Mouse (Mus musculus): ENCODE results near the gene Sertad1. TPM values are rescaled to one million over a fixed set of nuclear protein-coding genes. Genes with fewer than 3 reads are reported as not detected.

Sertad1 gene
- polyA plus RNA-seq, 1 experiment = 50.7 TPM

GRCm38 (mm10) chr7:27449256-27449862 is 37.4 kb upstream of the Sertad1 start:
- WGBS = 62% methylated on average over 10 of the region's 10 CpGs
- H3K4me3 ChIP-seq (replicated peaks; ENCODE audit: extremely low read depth, low read depth, low read length) = no peak overlapping the region
- DNase-seq = peak; percentile 67
- TF ChIP-seq POLR2A (IDR thresholded peaks at IDR 0.05; ENCODE audit: borderline replicate concordance, extremely low read depth, low read depth, low read length) = no peak
- TF ChIP-seq CTCF (IDR thresholded peaks at IDR 0.05; ENCODE audit: insufficient read depth, low read length) = peak; percentile 59
- peaks cover 9% of the 10 kb centered on the region; the same call in 1 of the 2 replicates for H3K4me1 ChIP-seq (ENCODE audit: control insufficient read depth, insufficient read depth, low read length)

GRCm38 (mm10) chr7:27451359-27451758 is 35.4 kb upstream of the Sertad1 start:
- no peak for DNase-seq
- TF ChIP-seq CTCF (IDR thresholded peaks at IDR 0.05; ENCODE audit: insufficient read depth, low read length) = no peak
- WGBS = 85% methylated on average over 2 of the region's 2 CpGs

GRCm38 (mm10) chr7:27452206-27452770 is 34.4 kb upstream of the Sertad1 start:
- TF ChIP-seq CTCF (IDR thresholded peaks at IDR 0.05; ENCODE audit: insufficient read depth, low read length) (no peak), POLR2A (IDR thresholded peaks at IDR 0.05; ENCODE audit: borderline replicate concordance, extremely low read depth, low read depth, low read length) (no peak)
- 62% methylated on average over 13 of the region's 13 CpGs for WGBS

More at GRCm38 (mm10) chr7:27451359-27451758, 35.4 kb upstream of the Sertad1 start:
- no peak overlapping the region for H3K4me3 ChIP-seq (replicated peaks; ENCODE audit: extremely low read depth, low read depth, low read length)
- H3K4me1 ChIP-seq (ENCODE audit: control insufficient read depth, insufficient read depth, low read length) = peaks cover 9% of the 10 kb centered on the region; the same call in 1 of the 2 replicates

DNA sequence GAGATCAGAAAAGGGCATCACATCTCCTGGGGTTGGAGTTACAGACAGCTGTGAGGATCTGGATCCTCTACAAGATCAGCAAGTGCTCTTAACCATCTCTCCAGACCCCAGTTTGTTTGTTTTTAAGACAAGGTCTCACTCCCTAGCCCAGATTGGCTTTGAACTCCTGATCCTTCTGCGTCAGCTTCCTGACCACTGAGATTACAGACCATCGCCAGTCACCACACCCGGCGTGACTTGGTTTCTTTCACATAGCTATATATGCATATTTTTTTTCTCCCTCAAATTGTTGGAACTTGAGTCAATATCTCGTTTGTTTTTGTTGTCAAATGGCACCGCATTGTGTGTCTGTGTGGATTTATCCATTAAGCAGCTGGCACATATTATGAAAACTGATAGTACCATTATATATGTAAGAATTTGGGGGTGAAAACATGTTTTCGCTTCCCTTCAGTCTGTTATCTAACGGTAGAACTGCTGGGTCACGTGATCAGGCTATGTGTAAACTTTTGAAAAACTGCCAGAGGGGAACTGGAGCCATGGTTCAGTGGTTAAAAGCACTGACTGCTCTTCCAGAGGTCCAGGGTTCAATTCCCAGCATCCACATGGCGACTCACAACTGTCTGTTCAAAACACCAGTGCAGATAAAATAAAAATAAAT is 32.1 kb upstream of the Sertad1 start:
- 60% methylated on average over 10 of the region's 10 CpGs for WGBS
- no peak for DNase-seq
- Histone ChIP-seq H3K4me3 (replicated peaks; ENCODE audit: extremely low read depth, low read depth, low read length) (no peak overlapping the region), H3K4me1 (ENCODE audit: control insufficient read depth, insufficient read depth, low read length) (no peaks in the 10 kb centered on the region)
- no peak for TF ChIP-seq POLR2A (IDR thresholded peaks at IDR 0.05; ENCODE audit: borderline replicate concordance, extremely low read depth, low read depth, low read length)
- TF ChIP-seq CTCF (IDR thresholded peaks at IDR 0.05; ENCODE audit: insufficient read depth, low read length) = no peak

More at GRCm38 (mm10) chr7:27452206-27452770, 34.4 kb upstream of the Sertad1 start:
- Histone ChIP-seq H3K4me1 (ENCODE audit: control insufficient read depth, insufficient read depth, low read length) (peaks cover 3% of the 10 kb centered on the region; the same call in 1 of the 2 replicates), H3K4me3 (replicated peaks; ENCODE audit: extremely low read depth, low read depth, low read length) (no peak overlapping the region)
- DNase-seq = no peak

DNA sequence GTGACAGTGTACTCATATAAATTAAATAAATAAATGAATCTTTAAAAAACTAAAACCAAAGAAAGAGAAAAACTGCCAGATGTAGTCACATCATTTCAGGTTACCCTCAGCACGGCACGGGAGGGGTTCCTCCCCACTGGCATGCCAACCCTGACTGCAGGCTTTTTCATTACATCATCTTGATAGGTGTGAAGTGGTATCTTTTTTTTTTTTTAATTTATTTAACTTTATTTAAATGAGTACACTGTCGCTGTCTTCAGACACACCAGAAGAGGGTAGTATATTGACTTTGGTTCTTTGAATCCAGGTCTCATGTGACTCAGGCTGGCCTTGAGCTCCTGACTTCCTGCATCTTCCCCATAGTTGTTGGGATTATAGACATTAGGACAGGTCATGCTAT is 31.4 kb upstream of the Sertad1 start:
- Histone ChIP-seq H3K4me1 (ENCODE audit: control insufficient read depth, insufficient read depth, low read length) (no peaks in the 10 kb centered on the region), H3K4me3 (replicated peaks; ENCODE audit: extremely low read depth, low read depth, low read length) (no peak overlapping the region)
- no peak for TF ChIP-seq CTCF (IDR thresholded peaks at IDR 0.05; ENCODE audit: insufficient read depth, low read length)
- TF ChIP-seq POLR2A (IDR thresholded peaks at IDR 0.05; ENCODE audit: borderline replicate concordance, extremely low read depth, low read depth, low read length) = no peak
- WGBS = 87% methylated on average over 3 of the region's 3 CpGs
- no peak for DNase-seq

DNA sequence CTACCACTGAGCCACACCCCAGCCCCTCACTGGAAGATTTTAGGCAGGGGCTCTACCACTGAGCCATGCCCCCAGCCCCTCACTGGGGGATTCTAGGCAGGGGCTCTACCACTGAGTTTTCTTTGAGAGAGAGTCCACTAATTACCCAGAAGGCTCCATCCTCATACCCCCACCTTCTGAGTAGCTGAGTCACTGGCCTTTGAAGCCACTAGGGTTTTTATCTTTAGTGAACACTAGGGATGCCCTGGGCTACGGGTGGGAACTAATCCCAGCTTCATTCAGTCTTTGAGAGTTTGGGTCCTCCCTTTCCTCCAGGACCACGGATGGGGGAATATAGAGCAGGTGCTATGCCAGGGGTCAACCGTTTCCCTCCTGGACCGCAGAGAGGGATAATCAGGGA is 28.1 kb upstream of the Sertad1 start:
- TF ChIP-seq POLR2A (IDR thresholded peaks at IDR 0.05; ENCODE audit: borderline replicate concordance, extremely low read depth, low read depth, low read length) = no peak
- no peaks in the 10 kb centered on the region for H3K4me1 ChIP-seq (ENCODE audit: control insufficient read depth, insufficient read depth, low read length)
- no peak overlapping the region for H3K4me3 ChIP-seq (replicated peaks; ENCODE audit: extremely low read depth, low read depth, low read length)
- DNase-seq = no peak
- 90% methylated on average over 4 of the region's 4 CpGs for WGBS

GRCm38 (mm10) chr7:27459640-27460039 is 27.1 kb upstream of the Sertad1 start:
- Histone ChIP-seq H3K4me3 (replicated peaks; ENCODE audit: extremely low read depth, low read depth, low read length) (no peak overlapping the region), H3K4me1 (ENCODE audit: control insufficient read depth, insufficient read depth, low read length) (no peaks in the 10 kb centered on the region)
- no peak for DNase-seq
- 85% methylated on average over 5 of the region's 5 CpGs for WGBS
- no peak for TF ChIP-seq POLR2A (IDR thresholded peaks at IDR 0.05; ENCODE audit: borderline replicate concordance, extremely low read depth, low read depth, low read length)

- no peak for TF ChIP-seq CTCF (IDR thresholded peaks at IDR 0.05; ENCODE audit: insufficient read depth, low read length)
- no peak for TF ChIP-seq POLR2A (IDR thresholded peaks at IDR 0.05; ENCODE audit: borderline replicate concordance, extremely low read depth, low read depth, low read length)
- WGBS = 64% methylated on average over 6 of the region's 6 CpGs
- Histone ChIP-seq H3K4me3 (replicated peaks; ENCODE audit: extremely low read depth, low read depth, low read length) (no peak overlapping the region), H3K4me1 (ENCODE audit: control insufficient read depth, insufficient read depth, low read length) (no peaks in the 10 kb centered on the region)
- no peak for DNase-seq
Observed at GRCm38 (mm10) chr7:27460477-27460876, 26.2 kb upstream of the Sertad1 start.

DNA sequence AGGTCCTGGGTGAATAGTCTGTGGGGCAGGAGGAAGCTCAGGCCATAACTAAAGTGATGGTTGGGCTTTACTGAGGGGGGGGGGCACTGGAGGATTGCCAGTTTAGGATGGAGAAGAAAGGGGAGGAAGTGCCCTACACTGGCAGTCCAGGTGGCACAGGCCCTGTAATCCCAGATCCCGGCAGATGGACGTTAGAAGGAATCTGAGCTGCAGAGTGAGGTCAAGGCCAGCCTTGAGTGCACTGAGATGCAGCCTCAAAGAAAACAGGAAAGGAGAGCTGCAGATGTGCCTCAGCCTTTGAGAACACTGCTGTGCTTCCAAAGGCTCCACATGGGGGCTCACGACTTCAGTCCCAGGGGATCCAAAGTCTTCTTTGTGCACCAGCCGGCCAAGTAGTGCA is 19.1 kb upstream of the Sertad1 start:
- no peaks in the 10 kb centered on the region for H3K4me1 ChIP-seq (ENCODE audit: control insufficient read depth, insufficient read depth, low read length)
- DNase-seq = no peak
- WGBS = 32% methylated on average over 4 of the region's 4 CpGs
- no peak for TF ChIP-seq CTCF (IDR thresholded peaks at IDR 0.05; ENCODE audit: insufficient read depth, low read length)
- no peak for TF ChIP-seq POLR2A (IDR thresholded peaks at IDR 0.05; ENCODE audit: borderline replicate concordance, extremely low read depth, low read depth, low read length)
- H3K4me3 ChIP-seq (replicated peaks; ENCODE audit: extremely low read depth, low read depth, low read length) = no peak overlapping the region

Data from lung, adult 2 months (tissue).